Mouse (Mus musculus) limb, embryonic 15.5 days (tissue): ENCODE data around the gene Tspan13. TPM values are rescaled to one million over a fixed set of nuclear protein-coding genes. Genes with fewer than 3 reads are reported as not detected.

Experiments
- polyA plus RNA-seq: library from polyadenylated mRNA; unstranded; fragments of >200 nt; fragmentation: Nextera tagmentation; extraction: Ambion mirVana; gene quantifications from 2 replicates; pipeline ENCODE4 v1.2.1, GENCODE M21; 2015

Gene Tspan13
- polyA plus RNA-seq, 1 experiment from 2014 or later, result 47.1 TPM

Other genes starting within 250 kb of the Tspan13 start
- gene Agr3, start 116.9 kb downstream of the Tspan13 start, polyA plus RNA-seq, result not detected in 2 replicates
- gene Agr2, start 49.6 kb downstream of the Tspan13 start, polyA plus RNA-seq, result 0.19 TPM in 1 of 2 replicates, not detected in the other
- 33.2 and 33.9 TPM in 2 replicates for gene Ankmy2, start 114.6 kb upstream of the Tspan13 start, polyA plus RNA-seq
- 165 and 177 TPM in 2 replicates for gene Bzw2, start 115.6 kb upstream of the Tspan13 start, polyA plus RNA-seq
- gene Lrrc72, start 210.9 kb upstream of the Tspan13 start, polyA plus RNA-seq, result not detected in 2 replicates